Mouse (Mus musculus): ENCODE measurements at regions not wholly inside any gene's neighbourhood (a gene's known extent, or its start where the extent isn't known, plus 50 kb on each side); places are given as distances from the start of the nearest gene placed in this dataset.

DNA sequence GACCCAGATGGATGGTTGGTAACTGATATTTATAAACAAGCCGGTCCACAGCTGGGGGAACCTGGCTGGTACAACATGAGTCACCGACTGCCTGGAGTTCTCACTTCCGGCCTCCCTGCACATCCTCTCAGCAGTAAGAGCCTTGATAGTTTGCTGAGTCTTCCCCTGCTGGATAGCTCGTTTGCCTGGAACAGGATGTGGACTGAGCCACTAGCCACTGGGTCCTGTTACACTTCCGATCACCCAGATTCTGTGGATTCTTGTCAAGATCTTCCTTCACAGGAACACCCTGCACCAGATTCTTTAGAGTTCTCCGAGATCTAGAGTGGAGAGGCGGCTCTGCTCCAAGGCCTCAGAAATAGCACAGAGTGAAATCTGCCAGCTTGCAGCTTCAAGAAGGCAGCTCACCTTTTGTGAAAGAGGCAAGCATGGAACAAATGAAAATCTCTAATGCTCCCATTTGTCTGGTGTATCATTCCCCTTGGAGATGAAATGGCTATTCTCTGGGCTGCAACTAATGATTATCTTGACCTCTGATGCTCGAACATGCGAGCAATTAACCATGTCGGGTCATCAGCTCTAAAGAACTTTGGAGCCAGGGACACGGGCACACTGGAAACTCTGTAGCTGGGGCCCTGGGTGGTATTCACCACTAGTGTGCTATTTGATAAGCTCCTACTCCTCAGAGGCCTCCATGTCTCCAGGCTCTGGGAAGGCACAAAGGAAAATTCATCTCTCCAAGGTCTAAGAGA, 90.3 kb upstream of the Selenok start:
- TF ChIP-seq CTCF (IDR thresholded peaks at IDR 0.05; ENCODE audit: low read depth, low read length) (no peak), EP300 (IDR thresholded peaks at IDR 0.05; ENCODE audit: insufficient read depth, low read depth, low read length) (no peak), POLR2A (IDR thresholded peaks at IDR 0.05; ENCODE audit: insufficient read depth, low read length) (no peak)
- peaks cover 5% of the 10 kb centered on the region for H3K9me3 ChIP-seq (replicated peaks; ENCODE audit: control insufficient read depth, insufficient read depth, low read length, poor library complexity, severe bottlenecking)
- H3K27ac ChIP-seq (ENCODE audit: insufficient read depth, low read length) = no peak overlapping the region

DNA sequence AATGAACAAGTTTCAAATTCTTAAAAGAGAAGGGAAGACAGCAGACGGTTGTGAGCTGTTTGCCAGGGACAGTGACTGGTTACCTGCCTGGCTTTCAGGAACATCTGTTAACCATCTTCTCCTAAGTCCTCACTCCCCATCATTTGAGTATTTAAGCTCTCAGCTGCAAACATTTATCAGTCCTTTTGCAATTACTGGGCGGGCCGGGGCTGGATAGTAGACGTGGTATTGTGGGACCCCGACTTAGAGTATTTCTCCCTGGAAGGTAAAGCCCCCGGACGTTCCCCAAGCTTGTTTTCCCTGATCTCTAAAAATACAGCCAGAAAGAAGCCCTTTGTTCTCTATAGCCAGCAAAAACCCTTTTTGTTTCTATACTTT, 89.7 kb upstream of the Selenok start:
- H3K4me3 ChIP-seq (ENCODE audit: low read depth, low read length) = no peak overlapping the region
- H3K36me3 ChIP-seq (ENCODE audit: control insufficient read depth, insufficient read depth, low read length, poor library complexity, severe bottlenecking) = no peaks in the 10 kb centered on the region
- no peaks in the 10 kb centered on the region for H3K4me1 ChIP-seq (ENCODE audit: control insufficient read depth, insufficient read depth, low read length)
- peaks cover 5% of the 10 kb centered on the region for H3K9me3 ChIP-seq (replicated peaks; ENCODE audit: control insufficient read depth, insufficient read depth, low read length, poor library complexity, severe bottlenecking)
- H3K27ac ChIP-seq (ENCODE audit: insufficient read depth, low read length) = no peak overlapping the region
- no peak for TF ChIP-seq EP300 (IDR thresholded peaks at IDR 0.05; ENCODE audit: insufficient read depth, low read depth, low read length)
- no peak for TF ChIP-seq POLR2A (IDR thresholded peaks at IDR 0.05; ENCODE audit: insufficient read depth, low read length)
- no peak for TF ChIP-seq CTCF (IDR thresholded peaks at IDR 0.05; ENCODE audit: low read depth, low read length)
- no peak overlapping the region for H3K9ac ChIP-seq (ENCODE audit: low read depth, poor library complexity, severe bottlenecking)
- no peaks in the 10 kb centered on the region for H3K27me3 ChIP-seq (ENCODE audit: control insufficient read depth, insufficient read depth, low read length, poor library complexity, severe bottlenecking)

More for the DNA sequence above, 90.3 kb upstream of the Selenok start:
- H3K4me3 ChIP-seq (ENCODE audit: low read depth, low read length) = no peak overlapping the region
- no peak overlapping the region for H3K9ac ChIP-seq (ENCODE audit: low read depth, poor library complexity, severe bottlenecking)
- H3K36me3 ChIP-seq (ENCODE audit: control insufficient read depth, insufficient read depth, low read length, poor library complexity, severe bottlenecking) = no peaks in the 10 kb centered on the region
- no peaks in the 10 kb centered on the region for H3K27me3 ChIP-seq (ENCODE audit: control insufficient read depth, insufficient read depth, low read length, poor library complexity, severe bottlenecking)
- no peaks in the 10 kb centered on the region for H3K4me1 ChIP-seq (ENCODE audit: control insufficient read depth, insufficient read depth, low read length)

DNA sequence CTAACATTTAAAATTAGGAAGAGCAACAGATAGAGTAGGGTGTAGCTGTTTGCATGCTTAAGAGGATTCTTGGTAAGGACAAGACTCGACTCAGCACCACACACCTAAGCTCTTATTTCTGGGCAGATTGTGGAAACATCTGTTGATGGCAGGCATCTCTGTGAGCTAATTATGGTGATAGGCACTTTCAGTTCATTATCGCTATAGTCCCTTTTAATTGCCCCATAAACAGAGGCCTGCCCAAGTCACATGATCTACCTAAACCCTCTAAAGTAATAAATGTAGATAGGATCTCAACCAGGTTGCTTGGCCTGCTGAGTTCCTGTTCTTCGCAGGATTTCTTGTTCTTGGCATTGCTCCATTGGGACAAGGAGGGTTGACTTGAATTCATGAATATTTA, 88.8 kb upstream of the Selenok start:
- Histone ChIP-seq H3K4me1 (ENCODE audit: control insufficient read depth, insufficient read depth, low read length) (no peaks in the 10 kb centered on the region), H3K9ac (ENCODE audit: low read depth, poor library complexity, severe bottlenecking) (no peak overlapping the region), H3K9me3 (replicated peaks; ENCODE audit: control insufficient read depth, insufficient read depth, low read length, poor library complexity, severe bottlenecking) (peaks cover 5% of the 10 kb centered on the region), H3K4me3 (ENCODE audit: low read depth, low read length) (no peak overlapping the region), H3K27me3 (ENCODE audit: control insufficient read depth, insufficient read depth, low read length, poor library complexity, severe bottlenecking) (no peaks in the 10 kb centered on the region), H3K27ac (ENCODE audit: insufficient read depth, low read length) (no peak overlapping the region), H3K36me3 (ENCODE audit: control insufficient read depth, insufficient read depth, low read length, poor library complexity, severe bottlenecking) (no peaks in the 10 kb centered on the region)
- TF ChIP-seq POLR2A (IDR thresholded peaks at IDR 0.05; ENCODE audit: insufficient read depth, low read length) (no peak), CTCF (IDR thresholded peaks at IDR 0.05; ENCODE audit: low read depth, low read length) (no peak), EP300 (IDR thresholded peaks at IDR 0.05; ENCODE audit: insufficient read depth, low read depth, low read length) (no peak)

DNA sequence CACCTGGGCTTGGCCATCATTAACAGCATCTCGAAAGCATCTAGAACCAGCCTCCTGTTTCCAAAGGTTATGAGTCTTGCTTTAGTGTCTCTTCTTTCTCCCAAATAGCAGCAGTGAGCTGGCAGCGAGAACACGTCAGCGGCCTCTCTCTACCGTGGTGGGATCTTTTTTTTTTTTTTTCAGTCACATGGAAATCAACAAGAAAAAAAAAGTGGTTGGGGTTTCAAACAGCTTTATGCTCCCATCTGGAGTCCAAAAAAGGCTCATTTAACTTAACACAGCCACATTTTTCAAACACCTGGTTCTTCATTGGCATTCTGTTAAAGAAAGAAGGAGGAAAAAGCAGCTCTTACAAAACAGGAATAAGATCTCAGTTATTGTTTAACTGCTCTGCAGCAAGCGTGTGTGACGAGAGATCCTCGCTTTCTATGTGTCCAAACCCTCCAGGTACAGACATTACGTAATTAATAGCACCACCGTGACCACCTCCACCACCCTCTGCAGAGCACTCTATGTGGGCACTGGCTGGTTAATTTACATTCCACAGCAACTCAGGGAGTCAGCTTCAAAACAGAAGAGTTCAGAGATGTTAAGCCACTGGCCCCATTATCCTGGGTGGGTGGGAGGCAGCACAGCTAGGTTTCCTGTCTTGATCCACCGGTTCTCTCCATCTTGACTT, 85.3 kb upstream of the Selenok start:
- H3K9me3 ChIP-seq (replicated peaks; ENCODE audit: control insufficient read depth, insufficient read depth, low read length, poor library complexity, severe bottlenecking) = peaks cover 5% of the 10 kb centered on the region
- no peaks in the 10 kb centered on the region for H3K27me3 ChIP-seq (ENCODE audit: control insufficient read depth, insufficient read depth, low read length, poor library complexity, severe bottlenecking)
- H3K36me3 ChIP-seq (ENCODE audit: control insufficient read depth, insufficient read depth, low read length, poor library complexity, severe bottlenecking) = no peaks in the 10 kb centered on the region
- TF ChIP-seq CTCF (IDR thresholded peaks at IDR 0.05; ENCODE audit: low read depth, low read length) (no peak), EP300 (IDR thresholded peaks at IDR 0.05; ENCODE audit: insufficient read depth, low read depth, low read length) (no peak), POLR2A (IDR thresholded peaks at IDR 0.05; ENCODE audit: insufficient read depth, low read length) (no peak)
- no peak overlapping the region for H3K4me3 ChIP-seq (ENCODE audit: low read depth, low read length)
- no peak overlapping the region for H3K9ac ChIP-seq (ENCODE audit: low read depth, poor library complexity, severe bottlenecking)
- no peak overlapping the region for H3K27ac ChIP-seq (ENCODE audit: insufficient read depth, low read length)
- no peaks in the 10 kb centered on the region for H3K4me1 ChIP-seq (ENCODE audit: control insufficient read depth, insufficient read depth, low read length)

DNA sequence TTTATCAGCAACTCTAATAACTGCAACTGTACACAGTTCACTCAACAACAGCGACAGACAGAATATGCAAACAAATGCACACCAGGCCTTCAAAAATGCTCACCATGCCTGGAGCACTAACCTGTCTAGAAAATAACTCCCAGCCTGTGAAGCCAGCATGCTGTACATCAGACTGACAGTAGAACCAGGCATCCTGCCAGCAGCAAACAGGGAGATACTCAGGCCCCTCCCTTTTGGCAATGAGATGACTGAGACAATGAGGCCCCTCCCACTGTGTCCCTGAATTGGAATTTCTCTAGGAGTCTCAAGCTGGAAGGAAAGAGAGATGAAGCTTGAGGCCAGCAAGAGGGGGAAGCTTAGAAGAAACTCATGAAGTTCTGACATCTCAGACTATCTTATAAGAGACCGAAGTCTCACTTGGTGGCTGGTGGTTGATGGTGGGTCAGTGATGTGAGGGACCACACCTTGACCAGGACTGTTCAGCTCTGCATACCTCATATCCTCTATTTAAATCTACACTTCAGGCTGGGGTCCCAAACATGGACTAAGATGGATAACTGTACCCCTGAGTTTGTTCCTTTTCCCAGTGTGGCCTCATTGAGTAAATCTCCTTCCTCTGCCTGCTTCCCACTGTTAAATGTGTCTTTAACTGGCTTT, 72.6 kb upstream of the Selenok start:
- no peak for TF ChIP-seq CTCF (IDR thresholded peaks at IDR 0.05; ENCODE audit: low read depth, low read length)
- no peak for TF ChIP-seq EP300 (IDR thresholded peaks at IDR 0.05; ENCODE audit: insufficient read depth, low read depth, low read length)
- no peak for TF ChIP-seq POLR2A (IDR thresholded peaks at IDR 0.05; ENCODE audit: insufficient read depth, low read length)
- no peaks in the 10 kb centered on the region for H3K9me3 ChIP-seq (replicated peaks; ENCODE audit: control insufficient read depth, insufficient read depth, low read length, poor library complexity, severe bottlenecking)
- H3K4me3 ChIP-seq (ENCODE audit: low read depth, low read length) = no peak overlapping the region
- no peaks in the 10 kb centered on the region for H3K4me1 ChIP-seq (ENCODE audit: control insufficient read depth, insufficient read depth, low read length)
- no peak overlapping the region for H3K27ac ChIP-seq (ENCODE audit: insufficient read depth, low read length)
- no peak overlapping the region for H3K9ac ChIP-seq (ENCODE audit: low read depth, poor library complexity, severe bottlenecking)
- H3K27me3 ChIP-seq (ENCODE audit: control insufficient read depth, insufficient read depth, low read length, poor library complexity, severe bottlenecking) = no peaks in the 10 kb centered on the region
- no peaks in the 10 kb centered on the region for H3K36me3 ChIP-seq (ENCODE audit: control insufficient read depth, insufficient read depth, low read length, poor library complexity, severe bottlenecking)
